Mouse (Mus musculus): Measurements from ENCODE around the gene Olfr1315-ps1.

Olfr1315-ps1 gene

GRCm38 (mm10) chr2:112115340-112115739, at the start of gene Olfr1315-ps1:
Gene Olfr1315-ps1 (minus strand): TSS chr2:112115440.
- DNase-seq: no peak

- no peak for DNase-seq
These were observed 38.7 kb upstream of the Olfr1315-ps1 start, which contains the start of gene Olfr1318 for GRCm38 (mm10) chr2:112153898-112154297. Gene Olfr1318 (plus strand): TSS chr2:112154198.

DNA sequence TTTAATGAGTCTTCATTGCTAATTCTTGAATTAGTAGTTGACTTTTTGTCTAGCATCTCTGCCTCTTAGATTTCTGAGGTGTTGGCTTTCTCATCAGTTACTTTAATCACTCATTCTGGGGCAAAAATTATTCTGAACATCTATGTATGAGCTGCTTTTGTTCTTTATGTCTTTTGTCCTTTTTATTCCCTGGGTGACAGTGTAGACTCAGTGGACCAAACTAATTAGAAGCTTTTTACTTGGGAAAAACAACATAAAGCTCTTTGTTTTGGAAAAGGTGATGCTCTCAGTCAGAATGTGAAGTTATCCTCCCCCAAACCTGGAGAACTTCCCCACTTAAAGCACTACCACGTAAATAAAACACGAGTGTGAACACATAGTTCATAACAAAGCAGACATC, 24.8 kb upstream of the Olfr1315-ps1 start, which contains the start of gene Olfr1317:
TSS of gene Olfr1317 (plus strand) at position 301 of the 400 bp plus-strand sequence.
- DNase-seq: no peak

DNA sequence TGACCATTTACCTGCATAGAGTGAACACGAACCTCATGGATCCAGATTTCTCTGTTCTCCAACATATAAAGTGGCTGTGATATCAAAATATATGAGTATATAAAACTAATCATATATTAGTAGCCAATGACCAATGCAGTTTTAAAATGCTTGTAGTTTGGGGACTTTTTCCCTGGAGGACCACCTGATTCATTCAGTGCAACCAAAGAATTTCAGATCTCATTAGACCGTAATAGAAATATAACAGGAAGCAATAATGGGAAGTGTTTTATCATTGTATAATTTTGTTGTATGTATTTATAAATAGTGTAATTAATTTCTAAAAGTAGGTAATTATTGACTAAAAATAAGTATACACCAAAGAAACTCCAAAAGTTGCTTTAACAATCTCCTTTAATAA, 19.6 kb upstream of the Olfr1315-ps1 start, which contains the start of gene Olfr1316:
TSS of gene Olfr1316 (minus strand) at position 101 of the 400 bp plus-strand sequence.
- DNase-seq: no peak

DNA sequence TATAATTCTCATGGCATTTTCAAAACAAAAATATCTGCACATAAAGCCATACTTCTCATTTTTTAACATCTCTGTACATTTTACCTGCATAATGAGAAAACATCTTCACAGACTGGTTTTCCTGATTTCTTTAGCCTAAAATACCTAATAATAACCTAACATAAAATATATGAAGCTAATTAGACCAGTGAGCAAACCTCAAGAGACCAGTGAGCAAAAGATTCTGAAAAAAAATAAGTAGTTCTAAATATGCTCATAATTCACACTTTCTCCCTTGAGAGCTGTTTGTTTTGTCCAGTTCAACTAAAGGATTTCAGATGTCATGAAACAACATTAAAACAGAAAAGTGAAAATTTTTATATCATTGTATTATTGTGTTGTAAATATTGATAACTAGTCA, 18.6 kb downstream of the Olfr1315-ps1 start, which contains the start of gene Olfr1314:
TSS of gene Olfr1314 (minus strand) at position 101 of the 400 bp plus-strand sequence.
- DNase-seq: no peak

DNA sequence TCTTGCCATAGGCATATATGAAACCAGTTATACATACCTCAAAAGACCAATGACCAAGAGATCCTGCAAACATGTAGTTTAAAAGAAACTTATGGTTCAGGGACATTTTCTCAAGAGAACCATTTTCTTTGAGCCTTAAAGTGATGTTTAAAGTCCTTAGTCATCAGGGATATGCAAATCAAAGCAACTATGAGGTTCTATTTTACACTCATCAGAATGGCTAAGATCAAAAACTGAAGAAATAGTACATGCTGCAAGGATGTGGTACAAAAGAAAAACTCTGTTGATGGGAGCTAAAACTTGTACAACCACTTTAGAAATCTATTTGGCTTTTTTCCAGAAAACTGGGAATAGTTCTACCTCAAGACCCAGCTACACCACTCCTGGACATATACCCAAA, 37.5 kb downstream of the Olfr1315-ps1 start, which contains the start of gene Olfr1313:
TSS of gene Olfr1313 (minus strand) at position 101 of the 400 bp plus-strand sequence.
- no peak for DNase-seq

Measured in thymus, postnatal 25 days (tissue).